Mouse (Mus musculus): ENCODE measurements around the gene Maco1. TPM values are rescaled to one million over a fixed set of nuclear protein-coding genes. Genes with fewer than 3 reads are reported as not detected.

Gene Maco1
- polyA plus RNA-seq, 1 experiment, result 42.3 TPM

DNA sequence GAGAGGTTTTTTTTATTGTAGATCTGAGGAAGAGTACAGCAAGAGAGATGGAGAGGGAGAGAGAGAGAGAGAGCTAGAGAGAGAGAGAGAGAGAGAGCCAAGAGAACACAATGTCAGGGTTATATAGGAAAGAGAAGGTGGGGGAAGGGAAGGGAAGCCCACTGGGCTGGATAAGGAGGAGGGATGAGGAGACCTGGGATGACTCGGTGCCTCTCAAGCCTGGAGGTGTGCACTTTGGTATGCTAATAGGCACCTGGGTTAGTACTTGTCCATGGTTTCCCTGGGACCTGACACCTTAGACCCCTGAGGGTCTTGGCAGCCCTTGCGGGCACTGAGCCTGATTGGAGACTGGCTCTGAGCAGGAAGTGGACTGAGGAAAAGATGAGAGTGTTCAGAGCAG is 18.8 kb upstream of the Maco1 start:
- H3K4me3 ChIP-seq (ENCODE audit: insufficient read depth, low read length), result no peak overlapping the region
- H3K27ac ChIP-seq (ENCODE audit: insufficient read depth, low read length), result no peak overlapping the region
- no peaks in the 10 kb centered on the region for H3K4me1 ChIP-seq (ENCODE audit: control insufficient read depth, insufficient read depth, low read length)
- TF ChIP-seq POLR2A (IDR thresholded peaks at IDR 0.05; ENCODE audit: low read depth, low read length), result no peak
- no peak for TF ChIP-seq CTCF (IDR thresholded peaks at IDR 0.05; ENCODE audit: borderline replicate concordance, insufficient read depth, low read length)

DNA sequence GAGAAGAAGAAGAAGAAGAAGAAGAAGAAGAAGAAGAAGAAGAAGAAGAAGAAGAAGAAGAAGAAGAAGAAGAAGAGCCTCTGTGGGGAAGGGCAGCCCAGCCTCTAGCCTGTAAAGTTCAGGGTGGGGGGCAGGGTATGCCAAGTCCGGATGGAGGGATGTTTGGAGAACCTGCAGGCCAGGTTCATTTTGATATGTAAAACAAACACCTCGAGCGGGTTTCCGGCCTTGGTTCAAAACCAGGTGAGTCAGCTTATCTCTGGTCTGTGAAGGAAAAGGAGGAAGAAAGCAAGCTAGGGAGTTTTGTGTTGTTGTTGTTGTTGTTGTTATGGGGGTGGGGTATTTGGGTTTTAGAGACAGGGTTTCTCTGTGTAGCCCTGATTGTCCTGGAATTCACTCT is 18.3 kb upstream of the Maco1 start:
- TF ChIP-seq POLR2A (IDR thresholded peaks at IDR 0.05; ENCODE audit: low read depth, low read length) (no peak), CTCF (IDR thresholded peaks at IDR 0.05; ENCODE audit: borderline replicate concordance, insufficient read depth, low read length) (no peak)
- H3K4me1 ChIP-seq (ENCODE audit: control insufficient read depth, insufficient read depth, low read length), result no peaks in the 10 kb centered on the region

DNA sequence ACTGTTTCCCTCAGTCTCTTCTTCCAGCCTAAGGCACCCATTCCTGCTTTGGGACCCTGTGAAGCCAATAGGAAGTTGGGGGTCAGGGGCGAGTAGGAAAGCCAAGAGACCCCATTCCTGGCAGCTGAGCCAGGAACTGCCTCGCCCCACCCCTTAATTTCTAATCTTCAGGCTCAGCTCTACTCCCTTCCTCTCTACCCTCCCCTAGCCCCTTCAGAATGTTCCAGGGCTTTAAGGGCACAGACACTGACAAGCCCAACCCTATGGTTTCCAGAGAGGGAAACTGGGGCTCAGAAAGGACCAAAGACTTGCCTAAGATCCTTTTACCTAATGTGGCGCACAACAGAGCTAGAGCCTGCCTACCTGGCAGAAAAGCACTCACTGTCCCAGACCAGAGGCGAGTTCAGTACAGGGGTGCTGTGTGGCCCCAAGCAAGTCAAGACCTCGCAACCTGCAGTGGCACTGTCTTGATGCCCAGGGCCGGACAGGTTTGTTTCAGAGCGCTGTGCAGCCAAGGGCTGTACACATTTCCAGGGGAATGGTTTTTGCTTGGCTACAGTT is 16.8 kb upstream of the Maco1 start:
- no peak overlapping the region for H3K4me3 ChIP-seq (ENCODE audit: insufficient read depth, low read length)

More for the DNA sequence above, 18.3 kb upstream of the Maco1 start:
- H3K4me3 ChIP-seq (ENCODE audit: insufficient read depth, low read length), result no peak overlapping the region
- H3K27ac ChIP-seq (ENCODE audit: insufficient read depth, low read length), result no peak overlapping the region

DNA sequence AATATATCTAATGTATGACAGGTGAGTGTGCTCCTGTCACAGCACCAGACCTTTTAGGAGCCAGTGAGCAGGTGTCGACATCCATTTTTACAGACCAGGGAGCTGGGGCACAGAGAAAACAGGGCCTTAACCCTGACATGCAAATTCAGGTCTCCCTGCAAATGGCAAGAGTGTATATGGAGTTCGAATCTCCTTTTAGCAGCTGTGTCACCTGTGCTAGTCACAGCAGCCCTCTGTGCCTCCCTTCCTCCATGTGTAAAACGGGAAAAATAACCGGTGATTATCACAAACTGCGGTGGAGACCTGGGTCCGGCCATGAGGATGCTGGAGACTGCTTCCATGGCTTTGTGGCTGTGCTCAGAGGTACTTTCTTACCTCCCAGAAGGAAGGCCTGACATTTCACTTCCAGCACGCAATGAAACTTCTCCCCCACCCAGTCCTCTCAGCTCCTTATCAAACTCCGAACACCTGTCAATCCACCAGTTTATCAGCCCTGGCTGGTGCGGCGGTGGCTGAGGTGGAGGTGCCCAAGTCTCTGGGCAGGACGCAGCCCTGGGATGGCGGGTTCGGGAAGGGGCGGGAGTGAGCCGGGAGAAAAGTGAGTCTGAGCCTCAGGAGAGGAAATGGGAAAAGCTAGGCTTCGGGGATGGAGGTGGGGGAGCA is 16.1 kb upstream of the Maco1 start:
- Histone ChIP-seq H3K4me3 (ENCODE audit: insufficient read depth, low read length) (no peak overlapping the region), H3K27ac (ENCODE audit: insufficient read depth, low read length) (no peak overlapping the region), H3K4me1 (ENCODE audit: control insufficient read depth, insufficient read depth, low read length) (no peaks in the 10 kb centered on the region)
- no peak for TF ChIP-seq CTCF (IDR thresholded peaks at IDR 0.05; ENCODE audit: borderline replicate concordance, insufficient read depth, low read length)
- TF ChIP-seq POLR2A (IDR thresholded peaks at IDR 0.05; ENCODE audit: low read depth, low read length), result no peak

More for the DNA sequence above, 16.8 kb upstream of the Maco1 start:
- no peaks in the 10 kb centered on the region for H3K4me1 ChIP-seq (ENCODE audit: control insufficient read depth, insufficient read depth, low read length)
- no peak overlapping the region for H3K27ac ChIP-seq (ENCODE audit: insufficient read depth, low read length)
- TF ChIP-seq POLR2A (IDR thresholded peaks at IDR 0.05; ENCODE audit: low read depth, low read length) (no peak), CTCF (IDR thresholded peaks at IDR 0.05; ENCODE audit: borderline replicate concordance, insufficient read depth, low read length) (no peak)

DNA sequence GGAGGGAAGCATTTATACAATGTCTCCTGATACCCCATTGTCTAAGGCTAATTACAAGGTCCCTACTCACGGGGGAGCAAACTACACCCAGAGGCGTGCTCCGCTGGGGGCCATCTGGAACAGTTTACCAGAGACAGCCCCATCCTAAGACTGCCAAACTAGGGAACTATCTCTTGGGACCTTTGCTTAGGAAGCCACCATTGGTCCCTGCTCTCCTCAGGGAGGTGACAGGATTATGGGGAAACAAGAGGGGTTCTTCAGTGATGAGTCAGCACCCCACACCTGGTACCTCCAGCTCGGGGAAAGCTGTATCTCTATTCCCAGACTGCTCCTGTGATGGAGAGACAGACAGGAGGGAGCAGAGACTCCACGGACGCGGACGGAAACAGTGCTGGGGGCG is 15.3 kb upstream of the Maco1 start:
- TF ChIP-seq POLR2A (IDR thresholded peaks at IDR 0.05; ENCODE audit: low read depth, low read length), result no peak
- TF ChIP-seq CTCF (IDR thresholded peaks at IDR 0.05; ENCODE audit: borderline replicate concordance, insufficient read depth, low read length), result no peak
- Histone ChIP-seq H3K4me1 (ENCODE audit: control insufficient read depth, insufficient read depth, low read length) (no peaks in the 10 kb centered on the region), H3K27ac (ENCODE audit: insufficient read depth, low read length) (no peak overlapping the region), H3K4me3 (ENCODE audit: insufficient read depth, low read length) (no peak overlapping the region)

DNA sequence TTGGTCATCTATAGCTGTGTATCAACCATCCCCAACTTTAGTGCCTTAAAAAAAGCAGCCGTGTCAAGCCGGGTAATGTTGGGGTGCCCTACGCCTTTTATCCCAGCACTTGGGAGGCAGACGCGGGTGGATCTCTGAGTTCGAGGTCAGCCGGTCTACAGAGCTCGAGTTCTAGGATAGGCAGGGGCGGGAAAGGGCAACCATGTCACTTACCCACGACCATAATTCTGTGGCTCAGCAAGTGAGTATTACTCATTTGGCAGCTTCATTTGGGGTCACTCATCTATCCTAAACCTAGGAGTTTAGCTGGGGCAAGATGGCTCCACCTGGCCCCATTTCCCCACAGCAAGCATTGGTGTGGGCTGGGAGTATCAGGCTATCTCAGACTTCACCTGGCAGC is 14.9 kb upstream of the Maco1 start:
- Histone ChIP-seq H3K4me3 (ENCODE audit: insufficient read depth, low read length) (no peak overlapping the region), H3K27ac (ENCODE audit: insufficient read depth, low read length) (no peak overlapping the region), H3K4me1 (ENCODE audit: control insufficient read depth, insufficient read depth, low read length) (no peaks in the 10 kb centered on the region)
- TF ChIP-seq POLR2A (IDR thresholded peaks at IDR 0.05; ENCODE audit: low read depth, low read length), result no peak
- no peak for TF ChIP-seq CTCF (IDR thresholded peaks at IDR 0.05; ENCODE audit: borderline replicate concordance, insufficient read depth, low read length)

DNA sequence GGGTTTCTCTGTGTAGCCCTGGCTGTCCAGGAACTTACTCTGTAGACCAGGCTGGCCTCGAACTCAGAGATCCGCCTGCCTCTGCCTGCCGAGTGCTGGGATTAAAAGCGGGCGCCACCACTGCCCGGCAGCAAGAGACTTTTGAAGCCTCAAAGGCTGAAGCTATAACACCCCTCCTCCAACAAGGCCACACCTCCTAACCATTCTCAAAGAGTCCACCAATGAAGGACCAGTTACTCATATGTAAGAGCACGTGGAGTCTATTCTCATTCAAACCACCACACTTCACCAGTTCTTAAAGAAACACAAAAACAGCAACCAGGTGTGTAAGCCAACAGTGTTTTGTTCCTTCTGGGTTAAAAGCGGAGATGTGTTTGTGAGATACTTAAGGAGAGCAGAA is 14.5 kb upstream of the Maco1 start:
- no peak overlapping the region for H3K27ac ChIP-seq (ENCODE audit: insufficient read depth, low read length)
- no peak overlapping the region for H3K4me3 ChIP-seq (ENCODE audit: insufficient read depth, low read length)
- TF ChIP-seq POLR2A (IDR thresholded peaks at IDR 0.05; ENCODE audit: low read depth, low read length), result no peak
- TF ChIP-seq CTCF (IDR thresholded peaks at IDR 0.05; ENCODE audit: borderline replicate concordance, insufficient read depth, low read length), result no peak
- no peaks in the 10 kb centered on the region for H3K4me1 ChIP-seq (ENCODE audit: control insufficient read depth, insufficient read depth, low read length)

DNA sequence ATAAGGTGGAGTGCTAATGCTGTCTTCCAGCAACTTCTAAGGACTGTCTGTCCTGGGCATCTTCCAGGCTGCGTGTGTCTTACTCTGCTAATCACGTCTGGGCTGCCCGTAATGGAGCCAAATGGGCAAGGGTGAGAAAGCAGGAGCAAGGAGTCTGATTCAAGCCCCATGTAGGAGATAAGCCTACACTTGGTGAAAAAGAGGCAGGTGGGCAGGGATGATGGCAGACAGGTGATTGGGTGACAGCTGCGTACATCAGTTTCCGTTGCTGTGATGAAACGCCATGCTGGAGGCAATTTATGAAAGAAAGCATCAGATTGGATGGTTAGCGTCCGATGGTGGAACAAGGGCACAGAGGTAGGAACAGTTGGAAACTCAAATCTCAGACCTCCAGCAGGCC is 14.1 kb upstream of the Maco1 start:
- TF ChIP-seq CTCF (IDR thresholded peaks at IDR 0.05; ENCODE audit: borderline replicate concordance, insufficient read depth, low read length) (no peak), POLR2A (IDR thresholded peaks at IDR 0.05; ENCODE audit: low read depth, low read length) (no peak)
- Histone ChIP-seq H3K4me1 (ENCODE audit: control insufficient read depth, insufficient read depth, low read length) (no peaks in the 10 kb centered on the region), H3K27ac (ENCODE audit: insufficient read depth, low read length) (no peak overlapping the region), H3K4me3 (ENCODE audit: insufficient read depth, low read length) (no peak overlapping the region)

DNA sequence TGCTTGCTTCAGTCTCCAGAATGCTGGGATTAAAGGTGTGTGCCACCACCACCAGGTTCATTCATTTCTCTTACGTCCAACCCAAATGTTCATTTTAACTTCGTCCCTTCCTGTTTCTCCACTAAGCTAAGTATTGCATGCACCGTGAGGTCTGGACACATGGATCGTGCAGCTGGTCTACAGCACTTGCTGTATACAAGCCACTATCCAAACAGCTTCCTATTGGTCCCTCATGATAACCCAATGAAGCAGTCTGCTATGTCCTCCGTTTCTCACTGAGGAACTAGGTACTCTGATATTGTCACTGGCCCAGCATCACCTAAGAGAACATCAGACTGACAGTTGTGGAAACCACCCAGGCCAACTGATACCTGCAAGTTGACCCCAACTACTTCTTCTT is 12.6 kb upstream of the Maco1 start:
- TF ChIP-seq CTCF (IDR thresholded peaks at IDR 0.05; ENCODE audit: borderline replicate concordance, insufficient read depth, low read length) (no peak), POLR2A (IDR thresholded peaks at IDR 0.05; ENCODE audit: low read depth, low read length) (no peak)
- Histone ChIP-seq H3K4me1 (ENCODE audit: control insufficient read depth, insufficient read depth, low read length) (no peaks in the 10 kb centered on the region), H3K4me3 (ENCODE audit: insufficient read depth, low read length) (no peak overlapping the region), H3K27ac (ENCODE audit: insufficient read depth, low read length) (no peak overlapping the region)

DNA sequence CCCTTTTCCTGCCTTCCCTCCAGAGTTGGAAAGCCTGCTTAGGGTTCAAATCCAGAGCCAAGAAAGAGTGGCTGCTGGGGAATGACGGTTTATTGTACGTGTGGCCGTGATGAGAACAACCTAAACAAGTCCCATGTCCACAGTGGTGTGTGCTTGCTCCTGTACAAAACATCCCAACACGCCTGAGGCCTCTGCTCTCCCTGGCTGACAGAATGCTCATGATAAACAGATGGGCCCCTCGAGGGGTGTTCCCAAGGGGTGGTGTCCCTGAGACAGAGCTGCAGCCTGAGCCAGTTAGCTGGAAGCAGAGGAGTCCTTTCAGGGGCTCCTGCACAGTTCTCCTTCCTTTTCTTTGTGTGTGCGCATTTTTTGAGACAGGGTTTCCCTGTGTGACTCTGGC is 12.2 kb upstream of the Maco1 start:
- no peak overlapping the region for H3K4me3 ChIP-seq (ENCODE audit: insufficient read depth, low read length)
- no peak overlapping the region for H3K27ac ChIP-seq (ENCODE audit: insufficient read depth, low read length)
- no peaks in the 10 kb centered on the region for H3K4me1 ChIP-seq (ENCODE audit: control insufficient read depth, insufficient read depth, low read length)
- TF ChIP-seq CTCF (IDR thresholded peaks at IDR 0.05; ENCODE audit: borderline replicate concordance, insufficient read depth, low read length) (no peak), POLR2A (IDR thresholded peaks at IDR 0.05; ENCODE audit: low read depth, low read length) (no peak)

Data from embryonic fibroblast, embryonic 13.5 days (primary cell).